Mouse (Mus musculus) heart, embryonic 11.5 days (tissue): ENCODE measurements around the gene Slit3. TPM values are rescaled to one million over a fixed set of nuclear protein-coding genes. Genes with fewer than 3 reads are reported as not detected.

ENCODE experiments used
- ATAC-seq: fragments of 200-750 bp; cut with Nextera tagmentation; replicated peaks from 2 replicates; pipeline ENCODE4 v1.8.0; 2017; ENCODE audit warnings: moderate library complexity; ENCODE audit not compliant: insufficient number of reproducible peaks, low FRiP score, low TSS enrichment
- H3K27ac ChIP-seq: fragments of 300-500 bp; sonication (generic); 2 replicates; pipeline ENCODE4 v1.5.1; 2014; ENCODE audit warnings: mild to moderate bottlenecking, low read depth, low read length
- H3K27me3 ChIP-seq: fragments of 300-500 bp; sonication (generic); 2 replicates; pipeline ENCODE4 v1.6.1; 2014; ENCODE audit warnings: mild to moderate bottlenecking, low read length, mixed read lengths; ENCODE audit not compliant: control insufficient read depth, insufficient read depth
- H3K36me3 ChIP-seq: fragments of 300-500 bp; sonication (generic); 2 replicates; pipeline ENCODE4 v1.6.1; 2014; ENCODE audit warnings: mild to moderate bottlenecking, low read length, moderate library complexity, mixed read lengths; ENCODE audit not compliant: control insufficient read depth, insufficient read depth
- H3K4me1 ChIP-seq: fragments of 300-500 bp; sonication (generic); 2 replicates; pipeline ENCODE4 v1.6.1; 2014; ENCODE audit warnings: low read length; ENCODE audit not compliant: control insufficient read depth, insufficient read depth
- H3K4me2 ChIP-seq: fragments of 300-500 bp; sonication (generic); 2 replicates; pipeline ENCODE4 v1.6.1; 2014; ENCODE audit warnings: mild to moderate bottlenecking, moderate library complexity
- H3K4me3 ChIP-seq: fragments of 300-500 bp; sonication (generic); 2 replicates; pipeline ENCODE4 v1.5.1; 2014; ENCODE audit warnings: low read depth, low read length
- H3K9ac ChIP-seq: fragments of 300-500 bp; sonication (generic); 2 replicates; pipeline ENCODE4 v1.6.1; 2014; ENCODE audit warnings: mild to moderate bottlenecking, low read depth, low read length, moderate library complexity
- H3K9me3 ChIP-seq: fragments of 300-500 bp; sonication (generic); replicated peaks from 2 replicates; pipeline ENCODE4 v1.6.1; 2016; ENCODE audit warnings: low read length; ENCODE audit not compliant: control insufficient read depth
- WGBS: fragments of 180-500 bp; shearing (Covaris S2); extraction: QIAGEN DNeasy Blood & Tissue Kit; methylation state at CpG from one replicate; pipeline ENCODE4 v1.1.7; 2014; ENCODE audit not compliant: insufficient replicate concordance; 5-methylcytosine and 5-hydroxymethylcytosine counted together
- polyA plus RNA-seq: library from polyadenylated mRNA; unstranded; fragments of >200 nt; fragmentation: Nextera tagmentation; extraction: Ambion mirVana; gene quantifications from 2 replicates; pipeline ENCODE4 v1.2.1, GENCODE M21; 2014

Gene Slit3
- polyA plus RNA-seq, 1 experiment from 2014 or later: 26.1 TPM

- 75% methylated on average over 4 of the region's 4 CpGs for WGBS
- H3K27ac ChIP-seq: no peak overlapping the region
- no peak for ATAC-seq
- H3K9me3 ChIP-seq: no peaks in the 10 kb centered on the region
- no peak overlapping the region for H3K4me2 ChIP-seq
- 0 out of 2 replicates have a peak, but pooled peaks cover 7% of the 10 kb centered on the region for H3K4me1 ChIP-seq
- H3K4me3 ChIP-seq: no peak overlapping the region
- H3K9ac ChIP-seq: no peak overlapping the region
- no peaks in the 10 kb centered on the region for H3K27me3 ChIP-seq
- H3K36me3 ChIP-seq: no peaks in the 10 kb centered on the region
Observed at GRCm38 (mm10) chr11:35355811-35356210, 234.8 kb downstream of the Slit3 start.

GRCm38 (mm10) chr11:35361071-35361470, 240.0 kb downstream of the Slit3 start:
- Histone ChIP-seq H3K4me1 (no peaks in the 10 kb centered on the region; the same call in 1 of the 2 replicates), H3K4me3 (no peak overlapping the region), H3K4me2 (no peak overlapping the region), H3K27me3 (no peaks in the 10 kb centered on the region), H3K9ac (no peak overlapping the region), H3K27ac (no peak overlapping the region), H3K36me3 (no peaks in the 10 kb centered on the region), H3K9me3 (no peaks in the 10 kb centered on the region)
- WGBS: 51% methylated on average over 6 of the region's 6 CpGs
- no peak for ATAC-seq

GRCm38 (mm10) chr11:35362975-35363374, 242.0 kb downstream of the Slit3 start:
- H3K36me3 ChIP-seq: no peaks in the 10 kb centered on the region
- H3K27me3 ChIP-seq: no peaks in the 10 kb centered on the region
- no peak for ATAC-seq
- no peak overlapping the region for H3K27ac ChIP-seq
- no peak overlapping the region for H3K4me2 ChIP-seq
- WGBS: 63% methylated on average over 4 of the region's 4 CpGs
- H3K9ac ChIP-seq: no peak overlapping the region
- no peaks in the 10 kb centered on the region for H3K9me3 ChIP-seq
- no peaks in the 10 kb centered on the region; the same call in 1 of the 2 replicates for H3K4me1 ChIP-seq
- no peak overlapping the region for H3K4me3 ChIP-seq

GRCm38 (mm10) chr11:35364469-35364868, 243.4 kb downstream of the Slit3 start:
- Histone ChIP-seq H3K4me1 (no peaks in the 10 kb centered on the region; the same call in 1 of the 2 replicates), H3K9me3 (no peaks in the 10 kb centered on the region)
- 39% methylated on average over 10 of the region's 10 CpGs for WGBS

GRCm38 (mm10) chr11:35365510-35365931, 244.5 kb downstream of the Slit3 start:
- Histone ChIP-seq H3K9me3 (no peaks in the 10 kb centered on the region), H3K36me3 (no peaks in the 10 kb centered on the region), H3K4me3 (no peak overlapping the region), H3K4me1 (peaks cover 6% of the 10 kb centered on the region; the same call in 1 of the 2 replicates), H3K27ac (no peak overlapping the region), H3K27me3 (no peaks in the 10 kb centered on the region), H3K9ac (no peak overlapping the region), H3K4me2 (no peak overlapping the region)
- 26% methylated on average over 8 of the region's 8 CpGs for WGBS
- no peak for ATAC-seq

More at GRCm38 (mm10) chr11:35364469-35364868, 243.4 kb downstream of the Slit3 start:
- H3K27ac ChIP-seq: no peak overlapping the region
- H3K4me3 ChIP-seq: no peak overlapping the region
- no peaks in the 10 kb centered on the region for H3K27me3 ChIP-seq
- no peak for ATAC-seq
- H3K9ac ChIP-seq: no peak overlapping the region
- no peaks in the 10 kb centered on the region for H3K36me3 ChIP-seq
- no peak overlapping the region for H3K4me2 ChIP-seq

- Histone ChIP-seq H3K27ac (no peak overlapping the region), H3K4me1 (peaks cover 9% of the 10 kb centered on the region; the same call in 1 of the 2 replicates), H3K4me2 (no peak overlapping the region), H3K9ac (no peak overlapping the region), H3K27me3 (no peaks in the 10 kb centered on the region), H3K36me3 (no peaks in the 10 kb centered on the region), H3K4me3 (no peak overlapping the region), H3K9me3 (no peaks in the 10 kb centered on the region)
- WGBS: 50% methylated on average over 4 of the region's 4 CpGs
- ATAC-seq: no peak
Observed at GRCm38 (mm10) chr11:35366611-35367010, 245.6 kb downstream of the Slit3 start.

GRCm38 (mm10) chr11:35367248-35367647, 246.2 kb downstream of the Slit3 start:
- peaks cover under 1% of the 10 kb centered on the region; the same call in 1 of the 2 replicates for H3K9me3 ChIP-seq
- no peak overlapping the region for H3K4me2 ChIP-seq
- H3K27ac ChIP-seq: no peak overlapping the region
- peaks cover 9% of the 10 kb centered on the region; the same call in 1 of the 2 replicates for H3K4me1 ChIP-seq
- H3K27me3 ChIP-seq: no peaks in the 10 kb centered on the region
- H3K36me3 ChIP-seq: no peaks in the 10 kb centered on the region
- ATAC-seq: no peak
- H3K4me3 ChIP-seq: no peak overlapping the region
- 78% methylated on average over 4 of the region's 4 CpGs for WGBS
- no peak overlapping the region for H3K9ac ChIP-seq

GRCm38 (mm10) chr11:35369964-35370363, 248.9 kb downstream of the Slit3 start:
- no peak for ATAC-seq
- H3K27ac ChIP-seq: no peak overlapping the region

GRCm38 (mm10) chr11:35370705-35371104, 249.7 kb downstream of the Slit3 start:
- Histone ChIP-seq H3K27me3 (no peaks in the 10 kb centered on the region), H3K4me1 (peaks cover 9% of the 10 kb centered on the region; the same call in 1 of the 2 replicates), H3K9ac (no peak overlapping the region), H3K27ac (no peak overlapping the region), H3K4me3 (no peak overlapping the region), H3K36me3 (no peaks in the 10 kb centered on the region), H3K9me3 (peaks cover 3% of the 10 kb centered on the region; the same call in 1 of the 2 replicates), H3K4me2 (no peak overlapping the region)
- ATAC-seq: no peak
- 14% methylated on average over 5 of the region's 5 CpGs for WGBS

More at GRCm38 (mm10) chr11:35369964-35370363, 248.9 kb downstream of the Slit3 start:
- peaks cover 3% of the 10 kb centered on the region; the same call in 1 of the 2 replicates for H3K9me3 ChIP-seq
- 30% methylated on average over 7 of the region's 7 CpGs for WGBS
- no peaks in the 10 kb centered on the region for H3K36me3 ChIP-seq
- H3K27me3 ChIP-seq: no peaks in the 10 kb centered on the region
- no peak overlapping the region for H3K4me2 ChIP-seq
- H3K9ac ChIP-seq: no peak overlapping the region
- peaks cover 9% of the 10 kb centered on the region; the same call in 1 of the 2 replicates for H3K4me1 ChIP-seq
- no peak overlapping the region for H3K4me3 ChIP-seq
